Mouse (Mus musculus) urinary bladder, postnatal 25 days (tissue): ENCODE results near the gene Igf2bp3.
"Not testable (repeated sequence)": the region's sequence is repeated elsewhere in the genome, so short reads cannot be mapped to it uniquely, and the experiment has no call there.

Experiments used
- DNase-seq: peaks from one replicate; pipeline ENCODE4 v3.0.0; 2022; ENCODE audit warnings: low spot score

Igf2bp3 gene

GRCm38 (mm10) chr6:49214928-49215747, at the start of gene Igf2bp3:
TSS of gene Igf2bp3 (minus strand) at chr6:49214957.
- peak; percentile 72 for DNase-seq

DNA sequence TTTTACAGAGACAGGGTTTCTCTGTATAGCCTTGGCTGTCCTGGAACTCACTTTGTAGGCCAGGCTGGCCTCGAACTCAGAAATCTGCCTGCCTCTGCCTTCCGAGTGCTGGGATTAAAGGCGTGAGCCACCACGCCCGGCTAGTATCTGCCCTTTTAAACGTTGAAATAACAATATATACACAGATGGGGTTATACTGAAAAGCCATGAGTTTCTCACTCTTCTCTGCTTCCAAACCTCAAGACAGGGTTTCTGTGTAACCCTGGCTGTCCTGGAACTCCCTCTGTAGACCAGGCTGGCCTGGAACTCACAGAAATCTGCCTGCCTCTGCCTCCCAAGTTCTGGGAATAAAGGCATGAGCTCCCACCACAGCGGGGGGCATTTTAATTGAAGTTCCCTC, 49.7 kb upstream of the Igf2bp3 start:
- DNase-seq, result not testable (repeated sequence)

- DNase-seq, result peak; percentile 96
These were observed 49.1 kb upstream of the Igf2bp3 start, which contains the start of gene Tra2a for GRCm38 (mm10) chr6:49263847-49264243. TSS of gene Tra2a (minus strand) at chr6:49264033.

GRCm38 (mm10) chr6:49263081-49263846, 48.5 kb upstream of the Igf2bp3 start:
- peak; percentile 36 for DNase-seq

DNA sequence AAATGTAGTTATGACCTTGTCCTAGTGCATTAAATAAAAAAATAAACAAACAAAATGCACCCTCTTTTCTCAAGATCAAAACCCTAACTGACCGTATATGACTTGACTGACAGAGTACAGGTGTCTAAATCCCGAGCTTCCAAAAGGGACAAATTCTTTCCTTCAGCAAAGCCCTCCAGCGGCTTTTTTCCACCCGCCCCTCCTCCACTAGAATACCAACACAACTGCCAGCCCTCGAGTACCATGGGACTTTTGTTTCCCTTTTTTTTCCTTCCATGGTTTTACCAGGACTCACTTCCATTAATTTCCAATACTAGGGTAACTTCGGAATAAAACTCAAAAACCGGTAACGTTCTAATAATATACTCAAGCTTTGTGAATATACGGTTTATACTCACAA, 47.7 kb upstream of the Igf2bp3 start:
- DNase-seq, result no peak

DNA sequence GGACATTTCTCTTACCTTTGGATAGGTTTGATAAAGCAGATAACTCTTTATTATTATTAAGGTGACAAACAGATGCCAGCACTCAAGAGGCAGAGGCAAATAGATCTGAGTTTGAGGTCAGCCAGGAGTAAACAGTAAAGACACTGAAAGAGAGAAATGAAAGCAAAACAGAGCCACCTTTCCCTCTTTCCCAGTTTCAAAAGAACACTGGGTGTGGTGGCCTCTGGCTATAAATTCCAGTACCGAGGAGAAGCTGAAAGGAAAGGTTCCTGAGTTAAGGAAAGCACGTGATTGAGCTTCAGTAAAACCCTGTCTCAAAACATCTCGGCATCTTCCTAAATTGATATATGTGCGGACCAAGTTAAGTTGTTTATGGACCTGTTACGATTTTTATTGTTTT, 45.0 kb upstream of the Igf2bp3 start:
- no peak for DNase-seq

DNA sequence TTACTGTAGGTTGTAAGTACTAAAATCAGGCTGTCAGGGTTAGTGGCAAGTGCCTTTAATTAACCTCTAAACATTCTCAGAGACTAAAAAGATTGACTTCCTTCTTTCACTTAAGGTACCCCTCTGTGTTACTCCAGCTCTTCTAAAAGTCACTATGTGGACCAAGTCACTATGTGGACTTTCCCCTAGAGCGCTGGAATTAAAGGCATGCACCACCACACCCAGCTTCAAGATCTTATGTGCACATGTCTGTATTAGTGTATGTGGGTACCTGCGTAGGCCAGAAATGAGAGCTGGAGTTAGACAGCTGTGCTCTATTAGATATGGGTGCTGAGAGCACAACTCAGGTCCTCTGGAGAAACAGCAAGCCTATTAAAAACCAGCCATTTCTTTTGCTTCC, 43.1 kb upstream of the Igf2bp3 start:
- no peak for DNase-seq

GRCm38 (mm10) chr6:49252207-49252606, 37.5 kb upstream of the Igf2bp3 start:
- DNase-seq, result no peak

DNA sequence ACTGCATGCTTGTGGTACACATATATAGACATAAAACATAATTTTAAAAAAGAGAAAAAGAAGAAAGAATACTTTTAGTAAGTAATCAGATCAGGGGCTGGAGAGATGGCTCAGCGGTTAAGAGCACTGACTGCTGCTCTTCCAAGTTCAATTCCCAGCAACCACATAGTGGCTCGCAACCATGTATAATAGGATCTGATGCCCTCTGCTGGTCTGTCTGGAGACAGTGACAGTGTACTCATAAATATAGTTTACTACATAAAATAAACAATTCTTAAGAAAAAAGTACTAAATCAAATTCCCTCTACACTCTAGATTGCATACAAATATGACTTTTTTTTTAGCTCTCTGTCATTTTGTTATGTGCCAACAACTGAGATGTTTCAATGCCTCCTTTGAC, 36.4 kb upstream of the Igf2bp3 start:
- no peak for DNase-seq

DNA sequence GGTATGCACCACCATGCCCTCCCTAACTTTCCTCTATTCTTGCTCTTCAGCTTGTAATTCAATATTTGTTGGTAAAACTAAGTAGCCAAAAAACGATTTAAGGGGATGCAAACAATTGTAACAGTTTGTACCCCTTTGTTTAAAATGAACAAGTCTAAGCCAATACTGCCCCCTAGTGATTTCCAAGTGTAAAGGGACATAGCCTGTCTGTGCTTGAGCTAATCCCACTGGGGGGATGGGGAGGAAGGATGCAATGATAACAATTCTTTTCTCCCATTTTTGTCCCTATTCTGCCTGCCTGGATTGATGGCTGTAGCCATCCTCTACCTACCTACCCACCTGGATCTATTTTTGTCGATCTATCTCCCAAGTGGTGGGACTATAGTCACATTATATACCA, 32.5 kb upstream of the Igf2bp3 start:
- no peak for DNase-seq

- DNase-seq, result no peak
These were observed 27.6 kb upstream of the Igf2bp3 start for GRCm38 (mm10) chr6:49242331-49242730.

DNA sequence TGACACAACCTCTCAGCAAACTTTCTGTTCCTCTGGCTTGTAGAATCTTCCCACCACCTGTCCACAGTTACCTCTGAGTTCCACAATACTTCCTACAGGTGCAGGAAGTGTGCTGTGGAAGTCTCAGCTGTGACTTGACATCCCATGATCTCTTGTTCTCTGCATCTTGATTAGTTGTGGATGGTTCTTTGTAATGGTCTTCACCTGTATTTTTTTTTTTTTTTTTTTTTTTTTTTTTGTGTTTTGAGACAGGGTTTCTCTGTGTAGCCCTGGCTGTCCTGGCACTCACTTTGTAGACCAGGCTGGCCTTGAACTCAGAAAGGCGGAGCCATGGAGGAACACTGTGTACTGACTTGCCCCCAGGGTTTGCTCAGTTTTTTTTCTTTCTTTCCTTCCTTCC, 26.8 kb upstream of the Igf2bp3 start:
- no peak for DNase-seq

DNA sequence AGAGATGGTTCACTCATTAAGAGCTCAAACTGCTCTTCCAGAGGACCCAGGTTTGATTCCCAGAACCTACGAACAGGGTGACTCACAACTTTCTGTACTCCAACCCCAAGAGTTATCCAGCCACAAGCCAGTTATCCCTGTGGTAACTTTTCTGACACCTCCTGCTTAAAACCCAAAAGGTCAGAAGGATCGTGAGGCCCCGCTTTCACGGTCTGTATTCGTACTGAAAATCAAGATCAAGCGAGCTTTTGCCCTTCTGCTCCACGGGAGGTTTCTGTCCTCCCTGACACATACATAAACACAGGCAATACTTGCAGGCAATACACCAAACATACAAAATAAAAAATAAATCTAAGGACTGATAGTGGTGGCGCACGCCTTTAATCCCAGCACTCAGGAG, 21.6 kb upstream of the Igf2bp3 start:
- DNase-seq, result peak; percentile 100

DNA sequence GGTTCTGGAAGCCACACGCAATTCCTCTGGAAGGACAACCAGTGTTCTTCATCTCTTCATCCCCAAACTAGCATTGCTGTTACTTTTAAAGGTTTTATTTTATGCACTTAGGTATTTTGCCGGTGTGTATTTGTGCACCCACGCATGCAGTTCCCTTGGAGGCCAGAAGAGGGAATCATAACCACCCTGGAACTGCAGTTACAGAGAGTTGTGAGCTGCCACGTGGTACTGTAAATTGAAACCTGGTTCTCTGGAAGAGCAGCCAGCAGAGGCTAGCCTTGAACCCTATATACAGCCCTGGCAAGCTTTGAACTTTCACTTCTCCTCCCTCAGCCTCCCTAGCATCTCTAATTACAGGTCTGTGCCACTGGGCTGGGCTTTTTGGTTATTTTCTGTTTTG, 18.6 kb upstream of the Igf2bp3 start:
- DNase-seq, result no peak

DNA sequence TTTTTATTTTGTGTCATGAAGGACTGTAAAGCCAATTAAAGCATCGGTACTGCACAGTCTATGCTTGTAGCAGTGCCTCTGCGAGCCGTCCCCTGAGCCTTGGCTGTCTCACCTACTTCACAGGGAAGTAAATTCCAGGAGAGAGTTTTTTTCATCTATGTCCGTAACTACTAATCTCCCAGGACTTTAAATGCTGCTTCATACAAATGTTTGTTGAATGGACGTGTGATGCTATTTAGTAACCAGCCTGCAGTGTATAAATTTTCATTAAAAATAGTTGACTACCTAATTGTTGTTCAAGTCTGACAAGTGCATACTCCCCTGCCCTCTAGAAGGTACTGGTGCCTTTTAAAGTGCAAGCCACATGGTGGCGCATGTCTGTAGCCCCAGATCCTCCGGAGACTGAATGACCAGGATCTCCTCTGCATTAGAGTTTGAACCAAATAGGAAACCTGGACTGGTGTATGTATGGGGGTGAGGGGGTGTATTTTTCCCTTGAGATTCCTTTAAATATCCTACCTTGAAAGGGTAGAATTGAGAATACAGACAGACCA, 13.4 kb upstream of the Igf2bp3 start:
- DNase-seq, result no peak

GRCm38 (mm10) chr6:49227184-49227735, 12.5 kb upstream of the Igf2bp3 start:
- DNase-seq, result no peak

GRCm38 (mm10) chr6:49225728-49226123, 11.0 kb upstream of the Igf2bp3 start:
- no peak for DNase-seq

- no peak for DNase-seq
These were observed 10.4 kb upstream of the Igf2bp3 start for GRCm38 (mm10) chr6:49224923-49225727.

- DNase-seq, result no peak
These were observed 7.1 kb upstream of the Igf2bp3 start for GRCm38 (mm10) chr6:49221906-49222305.

GRCm38 (mm10) chr6:49219920-49220604, 5.3 kb upstream of the Igf2bp3 start:
- no peak for DNase-seq

GRCm38 (mm10) chr6:49219001-49219560, 4.3 kb upstream of the Igf2bp3 start:
- DNase-seq, result no peak
